Mouse (Mus musculus): ENCODE results near the gene Arl5c.

Arl5c gene

DNA sequence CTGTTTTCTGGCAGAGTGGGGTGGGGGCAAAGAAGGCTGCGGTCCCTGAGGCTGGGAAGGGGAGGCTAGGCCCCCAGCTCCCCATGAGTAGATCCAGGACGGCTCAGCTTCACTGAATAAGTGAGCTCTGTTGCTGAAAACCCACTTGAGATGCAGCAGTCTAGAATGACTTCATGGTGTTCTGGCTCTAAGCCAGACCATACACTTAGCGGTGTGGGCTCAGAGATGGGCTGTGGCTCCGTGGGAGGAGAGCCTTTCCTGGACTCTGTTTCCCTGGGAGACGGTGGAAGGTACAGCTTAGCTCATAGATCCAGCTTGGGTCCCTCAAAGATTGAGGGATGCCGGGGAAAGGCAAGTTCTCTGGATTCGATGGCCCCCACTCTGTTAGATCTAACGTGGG, 8.2 kb upstream of the Arl5c start:
- no peak for TF ChIP-seq GATA4 (IDR thresholded peaks at IDR 0.05; ENCODE audit: insufficient replicate concordance, low read length)

DNA sequence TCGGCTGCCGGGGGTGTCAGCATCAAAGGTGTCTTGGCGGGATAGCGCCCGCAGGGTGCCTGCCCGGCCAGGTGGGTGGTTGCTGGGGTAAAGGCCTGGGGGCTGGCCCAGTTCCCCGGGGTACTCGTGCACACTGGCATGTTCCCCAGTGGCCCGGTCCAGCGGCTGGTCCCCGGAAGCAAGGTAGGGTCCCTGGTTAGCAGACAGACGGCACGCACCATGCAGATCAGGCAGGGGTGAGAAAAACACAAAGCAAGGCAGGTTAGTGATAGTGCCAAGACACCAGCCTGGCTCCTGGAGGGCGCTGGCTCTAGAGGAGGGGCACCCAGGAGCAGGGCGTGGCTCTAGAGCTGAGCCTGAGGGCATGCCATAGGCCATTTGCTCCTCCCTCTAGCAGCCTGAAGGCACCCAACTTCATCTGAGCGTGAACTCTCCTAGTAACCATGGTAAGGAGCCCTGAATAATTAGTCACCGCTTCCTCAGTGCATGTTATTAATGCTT, 7.2 kb upstream of the Arl5c start:
- TF ChIP-seq GATA4 (IDR thresholded peaks at IDR 0.05; ENCODE audit: insufficient replicate concordance, low read length) = no peak

DNA sequence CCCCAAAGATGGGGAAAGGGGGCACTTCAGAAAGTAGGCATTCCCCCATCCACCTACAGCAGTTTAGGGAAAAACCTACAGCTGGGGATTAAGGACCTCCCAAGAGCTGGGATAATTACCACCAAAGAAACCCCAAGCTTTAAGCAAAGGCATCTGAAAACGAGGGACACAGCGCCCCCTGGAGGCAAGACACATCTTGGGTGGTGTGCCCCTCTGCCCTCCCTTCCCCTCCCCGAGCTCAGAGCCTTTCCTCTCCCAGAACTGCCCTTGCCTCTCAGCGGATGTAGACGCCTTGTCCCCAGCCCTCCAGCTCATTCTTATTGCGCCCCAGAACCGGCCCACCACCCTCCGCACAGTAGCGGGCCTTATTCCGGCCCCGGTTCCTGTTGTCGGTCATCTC, 6.6 kb upstream of the Arl5c start:
- no peak for TF ChIP-seq GATA4 (IDR thresholded peaks at IDR 0.05; ENCODE audit: insufficient replicate concordance, low read length)

DNA sequence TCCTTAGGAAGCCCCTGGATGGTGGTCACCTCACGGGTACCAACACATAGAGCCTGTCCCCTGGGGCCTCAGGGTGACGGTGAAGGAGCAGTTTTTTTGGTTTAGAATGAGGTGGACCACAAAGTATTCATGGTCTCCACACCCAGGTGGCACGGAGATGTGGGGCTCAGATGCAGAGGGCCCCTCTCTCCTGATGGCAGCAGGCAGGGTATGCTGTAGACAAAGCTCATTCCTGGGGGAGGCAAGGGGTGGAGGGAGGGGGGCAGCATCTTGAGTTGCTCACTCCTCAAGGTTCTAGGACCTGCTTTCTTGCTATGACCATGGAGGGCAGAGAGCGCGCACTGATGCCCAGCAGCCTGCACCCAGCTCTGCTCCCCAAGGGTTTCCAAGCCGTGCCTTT, 6.0 kb upstream of the Arl5c start:
- no peak for TF ChIP-seq GATA4 (IDR thresholded peaks at IDR 0.05; ENCODE audit: insufficient replicate concordance, low read length)

DNA sequence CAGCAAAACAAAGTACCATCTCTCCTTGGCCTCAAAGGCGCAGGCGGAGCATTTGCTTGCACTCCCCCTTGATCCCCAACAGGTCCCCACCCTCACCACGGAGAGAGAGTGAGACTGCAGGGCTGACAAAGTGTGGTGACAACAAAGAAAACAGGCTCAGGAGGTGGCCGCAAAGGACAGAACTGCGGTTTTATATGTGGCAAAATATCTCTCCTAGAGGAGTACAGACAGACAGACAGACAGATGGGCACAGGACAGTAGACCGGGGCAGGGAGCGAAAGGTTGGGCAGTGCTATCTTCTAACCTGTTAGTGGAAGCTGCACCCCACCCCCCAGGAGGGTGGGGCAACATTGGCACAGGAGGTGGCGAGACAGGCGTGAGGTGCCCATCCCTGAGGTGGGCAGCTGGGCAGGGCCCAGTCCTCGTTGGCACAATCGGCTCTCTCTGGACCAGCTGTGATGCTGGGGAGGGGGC, 5.4 kb upstream of the Arl5c start:
- no peak for TF ChIP-seq GATA4 (IDR thresholded peaks at IDR 0.05; ENCODE audit: insufficient replicate concordance, low read length)

DNA sequence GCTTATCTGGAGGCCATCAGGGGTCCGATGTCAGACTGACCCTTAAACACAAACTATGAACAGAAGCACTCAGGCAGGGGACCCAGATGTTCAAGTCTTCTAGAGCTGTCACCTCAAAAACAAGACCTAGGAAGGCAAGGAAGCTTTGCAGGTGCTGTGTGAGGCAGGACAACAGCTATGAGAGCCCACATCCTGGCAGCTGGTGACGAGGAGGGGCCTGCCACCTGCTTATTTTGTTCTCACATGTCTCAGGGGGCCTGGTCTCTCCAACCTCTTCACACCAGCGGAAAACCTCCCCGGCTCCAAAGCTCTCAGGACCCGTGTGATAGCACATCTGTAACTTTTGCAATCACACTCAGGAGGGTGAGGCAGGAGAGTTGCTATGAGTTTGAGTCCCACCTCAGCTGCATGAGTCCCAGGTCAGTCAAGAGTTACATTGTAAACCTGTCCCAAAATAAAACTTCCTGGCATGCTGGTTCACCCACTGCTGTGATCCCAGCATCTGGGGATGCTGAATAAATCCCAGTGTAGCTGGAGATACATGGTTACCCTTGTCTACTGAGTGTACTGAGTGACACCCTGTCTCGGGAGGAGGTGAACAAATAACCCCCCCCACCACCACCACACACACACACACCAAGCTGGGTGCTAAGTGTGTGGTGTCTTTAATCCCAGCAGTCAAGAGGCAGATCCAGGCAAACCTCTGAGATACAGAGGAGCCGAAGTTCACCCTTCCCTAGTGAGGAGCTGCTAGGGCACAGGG, 4.6 kb upstream of the Arl5c start:
- no peak for TF ChIP-seq GATA4 (IDR thresholded peaks at IDR 0.05; ENCODE audit: insufficient replicate concordance, low read length)

DNA sequence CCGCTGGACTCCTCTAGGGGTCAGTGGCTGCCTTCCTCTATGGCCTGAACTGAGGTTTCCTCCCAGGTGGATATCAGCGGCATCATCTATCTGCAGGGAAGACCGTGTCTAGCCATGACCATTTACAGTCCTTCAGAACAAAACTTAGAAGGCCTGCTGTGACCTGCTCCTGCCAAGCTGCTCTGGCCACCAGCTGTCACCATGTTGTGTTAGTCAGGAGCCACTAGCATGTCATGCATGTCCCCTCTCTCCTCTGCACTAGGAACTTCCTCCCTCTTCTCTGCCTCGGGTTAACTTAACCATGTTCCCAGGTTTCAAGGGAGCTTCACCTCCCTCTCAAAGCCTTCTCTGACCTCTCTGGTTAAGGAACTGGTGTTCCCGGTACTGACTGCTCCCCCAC, 3.8 kb upstream of the Arl5c start:
- no peak for TF ChIP-seq GATA4 (IDR thresholded peaks at IDR 0.05; ENCODE audit: insufficient replicate concordance, low read length)

DNA sequence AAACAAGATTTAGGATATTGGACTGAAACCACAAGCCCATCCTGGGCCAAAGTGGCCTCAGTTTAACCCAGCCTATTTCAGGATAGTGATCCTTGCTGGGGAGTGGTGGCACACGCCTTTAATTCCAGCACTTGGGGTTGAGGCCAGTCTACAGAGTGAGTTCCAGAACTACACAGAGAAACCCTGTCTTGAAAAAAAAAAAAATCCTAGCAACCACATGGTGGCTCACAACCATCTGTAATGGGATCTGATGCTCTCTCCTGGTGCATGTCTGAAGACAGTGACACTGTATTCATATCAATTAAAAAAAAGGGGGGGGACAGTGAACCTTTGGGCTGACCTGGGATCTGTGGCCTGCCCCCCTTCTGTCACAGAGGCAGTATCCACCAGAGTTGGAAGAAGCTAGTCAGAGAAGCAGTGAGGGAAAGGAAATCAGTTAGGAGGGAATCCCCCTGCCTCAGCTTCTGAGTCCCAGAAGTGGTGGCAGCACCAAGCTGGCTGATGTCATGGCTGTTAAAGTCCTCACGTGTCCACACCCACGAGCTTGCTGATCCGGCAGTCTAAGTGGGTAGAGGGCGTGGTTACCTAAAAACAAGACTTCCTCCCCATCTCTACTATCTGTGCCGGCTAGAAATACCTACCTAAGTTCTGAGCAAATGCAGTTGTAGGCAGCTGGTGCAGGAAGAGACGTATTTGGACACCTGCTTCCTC, 3.1 kb upstream of the Arl5c start:
- no peak for TF ChIP-seq GATA4 (IDR thresholded peaks at IDR 0.05; ENCODE audit: insufficient replicate concordance, low read length)

DNA sequence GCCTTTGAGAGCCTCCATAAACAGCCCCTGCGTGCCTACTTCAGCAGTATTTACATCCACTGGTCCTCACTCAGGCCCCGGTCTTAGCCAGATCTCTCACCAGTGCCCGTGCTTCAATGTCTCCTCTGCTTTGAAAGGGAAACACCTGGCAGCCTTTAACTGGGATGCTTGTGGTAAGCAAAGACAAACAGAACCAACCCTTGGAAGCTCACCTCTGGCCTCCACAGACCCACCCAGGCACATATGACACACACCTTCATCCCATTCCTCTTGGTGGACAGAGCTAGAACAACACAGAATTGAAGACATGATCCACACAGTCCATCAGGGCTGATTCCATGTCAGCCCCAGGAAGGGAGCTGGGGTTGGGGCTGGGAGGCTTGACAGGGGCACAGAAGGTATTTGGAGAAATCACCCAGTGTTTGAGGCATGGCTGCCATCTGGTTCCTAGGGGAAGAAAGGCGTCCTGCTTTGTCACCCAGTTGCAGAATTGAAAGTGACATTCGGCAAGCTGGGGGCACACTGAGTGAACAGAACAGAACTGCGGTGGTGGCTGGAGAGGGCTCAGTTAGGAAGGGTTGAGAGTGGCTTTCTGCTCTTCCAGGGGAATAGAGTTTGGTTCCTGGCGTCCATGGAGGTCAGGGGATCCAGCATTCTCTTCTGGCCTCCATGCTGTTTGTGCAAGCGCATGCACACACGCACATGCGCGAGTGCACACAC, 2.3 kb upstream of the Arl5c start:
- no peak for TF ChIP-seq GATA4 (IDR thresholded peaks at IDR 0.05; ENCODE audit: insufficient replicate concordance, low read length)

DNA sequence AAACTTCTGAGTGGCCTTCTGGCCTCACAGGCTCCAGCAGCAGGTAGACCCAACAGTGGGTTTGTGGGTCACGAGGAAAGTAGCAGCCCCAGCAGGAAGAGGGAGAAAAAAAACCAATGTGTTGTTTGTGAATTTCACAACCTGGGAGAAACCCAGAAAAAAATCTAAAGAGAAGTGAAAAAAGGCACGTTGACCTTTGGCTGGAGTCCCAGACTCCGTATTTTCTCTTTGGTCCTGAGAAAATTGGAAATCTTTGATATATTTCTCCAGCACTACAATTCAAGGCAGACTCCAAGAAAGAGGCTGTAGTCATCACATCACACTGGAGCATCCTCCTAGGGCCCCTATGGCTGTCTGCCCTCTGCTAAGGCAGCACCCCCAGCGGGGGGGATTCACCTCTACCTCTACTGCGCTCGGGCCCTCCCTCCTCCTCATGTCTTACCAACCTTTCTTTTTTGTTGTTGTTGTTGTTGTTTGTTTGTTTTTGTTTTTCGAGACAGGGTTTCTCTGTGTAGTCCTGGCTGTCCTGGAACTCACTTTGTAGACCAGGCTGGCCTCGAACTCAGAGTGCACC, 1.5 kb upstream of the Arl5c start:
- no peak for TF ChIP-seq GATA4 (IDR thresholded peaks at IDR 0.05; ENCODE audit: insufficient replicate concordance, low read length)

DNA sequence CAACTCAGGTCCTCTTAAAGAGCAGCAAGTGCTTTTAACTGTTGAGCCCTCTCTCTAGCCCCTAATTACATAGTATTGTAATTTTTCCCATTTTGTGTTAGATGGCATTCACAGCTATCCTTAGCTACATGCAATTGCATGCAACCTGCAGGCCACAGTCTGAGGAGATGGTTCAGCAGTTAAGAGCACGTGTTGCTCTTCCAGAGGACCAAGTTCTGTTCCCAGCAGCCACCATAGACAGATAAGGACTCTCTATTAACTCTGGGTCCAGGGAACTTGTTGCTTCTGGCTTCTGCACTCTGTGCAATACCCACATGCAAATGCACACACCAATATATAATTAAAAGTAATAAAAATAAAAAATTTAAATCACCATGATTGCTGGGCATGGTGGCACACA, 710 bp upstream of the Arl5c start:
- no peak for TF ChIP-seq GATA4 (IDR thresholded peaks at IDR 0.05; ENCODE audit: insufficient replicate concordance, low read length)

DNA sequence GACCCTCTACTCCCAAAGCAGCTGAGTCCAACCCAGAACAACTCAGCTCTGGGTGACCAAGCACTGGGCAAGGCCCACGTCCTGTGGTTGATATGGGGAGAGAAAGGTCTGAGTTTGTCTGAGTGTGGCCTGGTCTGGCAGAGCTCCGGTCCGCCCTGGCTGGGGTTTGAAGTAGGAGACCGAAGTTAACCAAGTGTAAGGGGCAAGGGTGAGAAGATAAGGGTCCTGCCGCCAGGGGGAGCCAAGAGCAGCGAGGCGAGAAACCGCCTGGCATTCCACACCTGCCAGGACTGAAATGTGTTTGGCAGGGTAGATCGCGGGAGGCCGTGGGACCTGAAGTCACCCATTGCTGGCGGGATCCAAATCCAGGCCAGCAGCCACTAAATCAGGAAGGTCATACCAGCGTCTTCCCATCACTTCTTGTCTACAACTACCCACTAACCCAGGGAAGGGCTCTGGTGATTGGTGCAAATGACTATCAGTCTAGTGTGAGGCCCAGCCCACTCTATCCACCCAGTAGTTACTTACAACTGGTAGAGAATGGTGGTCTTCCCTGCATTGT, 1.4 kb downstream of the Arl5c start:
- TF ChIP-seq GATA4 (IDR thresholded peaks at IDR 0.05; ENCODE audit: insufficient replicate concordance, low read length) = peak; percentile 94; the same call in 1 of the 2 replicates

DNA sequence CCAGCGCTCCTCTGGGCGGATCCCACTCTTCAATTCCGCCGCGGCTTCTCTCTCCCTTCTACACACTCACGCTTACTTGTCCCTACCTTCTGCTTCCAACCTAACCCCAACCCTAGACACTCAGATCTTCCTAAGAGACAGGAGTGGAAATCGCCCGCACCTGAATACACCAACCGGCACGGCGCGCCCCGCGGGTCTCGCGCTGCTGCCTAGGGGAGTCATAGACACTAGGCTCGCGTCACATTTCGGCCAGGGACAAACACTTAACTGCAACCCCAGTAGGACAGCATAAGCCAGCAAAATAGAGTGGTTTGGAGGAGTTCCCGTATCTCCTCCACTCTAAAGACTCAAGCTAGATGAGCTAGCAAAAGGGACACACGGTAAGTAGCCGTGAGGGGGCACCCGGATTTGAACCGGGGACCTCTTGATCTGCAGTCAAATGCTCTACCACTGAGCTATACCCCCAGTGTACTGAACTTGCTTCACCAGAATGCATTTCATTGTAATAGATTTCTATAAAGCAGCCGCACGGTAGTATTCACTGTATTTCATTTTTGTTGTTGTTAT, 7.4 kb downstream of the Arl5c start:
- TF ChIP-seq GATA4 (IDR thresholded peaks at IDR 0.05; ENCODE audit: insufficient replicate concordance, low read length) = no peak

All from liver, adult (tissue).